Mouse (Mus musculus) T-helper 17 cell (primary cell): Measurements from ENCODE around the gene Cald1.

Source experiments
- in situ Hi-C, 2 experiments: fragments of 300-600 bp; cut with MboI, MseI; formaldehyde crosslinking; loops; 1 replicate in 1 of 2; 2 replicates in 1 of 2; pipeline ENCODE4 v1.15.1; 2025; ENCODE audit warnings: high pct_unique_total_duplicates in 2 of 2

Gene Cald1

DNA sequence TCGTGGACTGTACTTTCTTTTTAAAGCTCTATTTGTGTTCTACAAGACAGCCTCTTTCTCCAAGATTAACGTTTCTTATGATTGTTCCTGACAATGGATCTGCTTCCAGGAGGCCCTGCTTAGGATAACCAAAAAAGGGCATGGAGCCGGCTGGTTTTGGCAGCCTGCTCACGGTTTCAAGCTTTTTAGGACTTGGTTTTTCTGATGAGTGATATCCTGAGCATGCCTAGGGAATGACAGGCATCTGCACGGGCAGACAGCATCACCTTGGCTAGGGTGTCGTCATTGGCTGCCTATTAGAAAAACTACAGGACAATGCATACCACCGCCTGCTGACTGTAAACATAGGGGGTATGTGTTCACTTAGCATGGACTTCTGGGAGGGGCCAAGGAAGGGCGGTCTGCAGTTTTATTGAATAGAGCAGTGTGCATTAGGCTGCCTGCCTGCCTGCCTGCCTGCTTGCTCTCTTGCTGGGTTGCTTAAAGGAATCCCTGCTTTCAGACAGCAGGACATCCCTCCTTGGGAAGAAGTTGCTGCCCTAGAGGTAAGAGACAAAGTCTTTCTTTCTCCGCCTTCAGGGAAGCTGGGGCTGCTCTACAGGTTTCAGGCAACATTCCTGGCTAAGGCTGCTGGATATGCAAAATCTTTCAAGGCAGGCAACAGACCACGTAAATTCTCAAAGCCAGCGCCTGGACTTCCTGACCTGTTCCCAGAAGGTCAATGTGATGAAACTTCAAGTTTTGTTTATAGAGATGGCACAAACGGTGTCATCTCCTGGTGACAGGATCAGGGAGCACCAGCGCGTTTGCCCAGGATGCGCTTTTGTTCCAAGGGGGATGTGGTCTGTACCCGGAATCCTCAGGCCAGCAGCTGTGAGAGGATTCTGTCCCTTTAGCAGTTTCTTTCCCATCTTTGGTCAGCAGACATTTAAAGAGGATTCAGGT is at the start of gene Cald1:
TSS of gene Cald1 (plus strand) at position 380 of the 945 bp plus-strand sequence.
- in situ Hi-C loops, result no loop called here

DNA sequence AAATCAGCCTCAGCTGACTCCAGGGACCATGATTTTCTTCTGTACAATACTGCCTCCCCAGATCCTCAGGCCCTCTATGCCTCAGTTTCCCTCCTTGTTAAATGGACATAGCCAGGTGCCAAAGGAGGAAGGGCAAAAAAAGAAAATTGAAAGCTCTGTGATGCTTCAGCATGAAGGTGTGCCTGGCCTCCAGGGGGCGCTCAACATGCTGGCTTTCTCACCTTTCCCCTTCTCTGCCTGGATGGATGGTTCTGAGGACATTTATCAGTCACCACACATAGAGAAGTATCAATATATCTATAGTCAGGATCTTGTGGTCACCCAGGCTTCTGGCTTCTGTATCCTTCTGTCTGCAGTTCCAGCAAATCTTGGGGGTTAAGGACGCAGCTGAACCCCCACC is 49.3 kb upstream of the Cald1 start:
- in situ Hi-C loops, result loop anchor here (5.0 to 25.0 kb wide), 2 partner anchors 203 to 213 kb away; no protein-coding TSS in a partner anchor

DNA sequence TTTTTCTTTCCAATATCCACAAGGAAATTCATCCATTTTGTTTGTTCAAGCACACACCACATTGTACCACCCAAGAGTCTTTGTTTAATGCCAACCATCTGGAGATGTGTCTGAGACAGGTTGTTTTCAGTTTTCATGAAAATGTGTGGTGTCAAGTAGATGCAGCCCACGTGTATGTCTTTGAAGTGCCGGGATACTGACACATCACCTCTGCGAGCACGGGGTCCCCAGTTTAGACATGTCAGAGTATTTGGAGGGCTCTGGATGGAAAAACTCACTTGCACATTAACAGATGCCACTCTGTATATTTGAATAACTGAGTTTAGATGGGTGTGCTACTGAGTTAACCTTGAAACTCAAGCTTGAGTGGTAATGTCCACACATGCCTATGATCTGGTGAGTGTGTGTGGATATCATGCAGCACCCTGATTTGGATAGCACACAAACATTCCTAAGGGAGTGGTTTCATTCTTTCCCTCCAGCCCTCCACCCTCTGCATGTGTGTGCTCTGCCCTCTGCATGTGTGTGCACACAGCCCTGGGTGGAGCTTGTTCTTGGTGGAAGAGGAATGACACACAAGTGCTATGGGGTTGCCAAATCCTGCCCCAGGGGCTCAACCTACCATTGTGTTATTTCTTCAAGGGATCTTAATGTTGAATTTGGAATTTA is 45.7 kb upstream of the Cald1 start:
- in situ Hi-C loops, result no loop called here

DNA sequence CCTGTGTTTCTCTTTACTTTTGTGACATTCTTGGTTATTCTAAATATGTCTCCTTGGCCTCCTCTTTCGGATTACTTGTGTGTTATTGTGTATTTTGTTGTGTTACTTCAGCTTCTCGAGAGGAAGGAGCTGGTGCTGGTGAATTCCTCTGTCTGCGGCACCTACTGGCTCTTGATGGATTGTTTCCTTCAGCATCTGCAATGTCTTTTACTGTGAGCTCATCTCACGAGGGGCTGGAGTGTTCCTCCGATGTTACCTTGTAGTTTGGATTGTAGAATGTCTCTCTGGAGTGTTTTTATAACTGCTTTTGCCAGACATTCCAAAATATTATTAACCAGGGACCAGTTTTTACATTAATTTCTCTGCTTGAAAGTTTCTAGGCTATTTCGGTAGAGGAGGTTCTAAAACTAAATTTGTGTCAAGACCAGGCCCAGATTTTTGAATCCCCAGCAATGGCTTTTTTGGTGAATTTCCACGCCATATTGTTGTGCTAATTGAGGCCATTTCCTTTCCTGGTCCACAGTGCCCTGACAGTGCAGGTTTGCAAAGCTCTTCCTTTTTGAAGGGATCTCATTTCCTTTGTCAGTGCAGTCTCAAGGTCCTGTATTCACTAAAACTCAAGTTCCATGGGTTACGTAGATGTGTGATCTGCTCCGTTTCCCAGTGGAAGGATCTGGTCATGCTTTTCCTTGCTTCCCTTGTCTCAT is 43.9 kb upstream of the Cald1 start:
- in situ Hi-C loops, result no loop called here

DNA sequence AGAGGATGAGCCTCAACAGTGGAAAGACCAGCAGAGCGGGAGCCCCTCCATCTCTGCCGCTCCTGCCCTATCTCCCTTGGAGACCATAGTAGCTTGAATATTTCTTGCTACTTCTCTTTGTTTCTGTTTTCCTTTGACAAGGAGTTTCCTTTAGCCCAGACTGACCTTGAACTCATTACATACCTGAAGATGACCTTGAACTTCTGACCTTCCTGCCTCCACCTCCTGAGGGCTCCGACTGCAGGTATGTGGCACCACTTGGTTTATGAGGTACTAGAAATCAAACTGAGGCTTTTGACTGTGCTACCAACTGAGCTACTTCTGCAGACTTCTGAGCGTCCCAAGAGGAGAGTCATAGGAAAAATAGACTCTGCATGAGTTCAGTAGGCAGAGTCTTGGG is 38.8 kb upstream of the Cald1 start:
- in situ Hi-C loops, result no loop called here

DNA sequence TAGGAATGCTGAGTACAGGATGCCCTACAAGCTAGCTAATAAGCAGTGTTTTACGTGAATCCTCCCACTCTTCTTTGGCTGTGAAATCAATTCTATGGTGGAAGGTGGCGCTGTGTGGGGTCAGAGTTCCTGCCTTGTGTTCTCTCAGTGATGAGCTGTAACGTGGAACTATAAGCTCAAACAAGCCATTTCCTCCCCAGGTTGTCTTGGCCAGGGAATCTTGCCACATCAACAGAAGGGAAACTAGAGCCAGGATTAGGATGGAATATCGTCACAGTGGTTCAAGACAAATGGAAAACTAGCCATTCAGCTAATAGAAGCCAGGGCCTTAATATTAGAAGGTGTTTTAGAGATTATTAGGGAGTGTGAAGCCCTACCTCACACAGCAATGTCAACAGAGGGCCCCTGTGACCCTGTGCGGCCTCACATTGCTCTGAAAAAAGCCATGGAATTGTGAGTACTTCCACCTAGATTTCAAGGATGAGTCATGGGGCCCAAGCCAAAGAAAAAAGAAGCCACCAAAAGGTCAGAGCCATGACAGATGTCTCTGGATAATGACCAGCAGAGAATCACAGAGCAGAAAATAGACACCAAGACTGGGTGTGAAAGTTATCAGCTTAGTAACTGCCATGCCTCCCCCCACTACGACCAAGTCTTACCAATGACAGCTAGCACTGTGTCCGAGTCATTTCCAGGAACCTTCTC is 33.0 kb upstream of the Cald1 start:
- in situ Hi-C loops, result no loop called here

DNA sequence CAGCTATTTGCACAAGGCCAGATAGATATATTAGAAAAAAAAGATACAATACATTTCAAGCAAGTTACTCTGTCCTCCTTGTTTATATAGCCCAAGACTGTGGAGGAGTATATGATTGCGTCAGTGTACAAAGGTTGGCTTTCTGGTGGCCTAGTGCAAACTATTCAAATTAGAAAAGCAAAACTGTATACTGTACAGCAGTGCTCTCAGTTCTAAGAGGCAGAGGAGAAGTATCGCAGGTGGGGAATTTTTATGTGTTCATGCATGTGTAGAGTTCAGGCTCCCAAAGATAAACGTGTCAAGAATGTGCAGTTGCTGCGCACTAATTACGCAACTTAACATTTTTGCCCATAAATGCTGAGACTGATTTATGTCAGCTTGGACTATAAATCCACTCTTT is 31.0 kb upstream of the Cald1 start:
- in situ Hi-C loops, result no loop called here

DNA sequence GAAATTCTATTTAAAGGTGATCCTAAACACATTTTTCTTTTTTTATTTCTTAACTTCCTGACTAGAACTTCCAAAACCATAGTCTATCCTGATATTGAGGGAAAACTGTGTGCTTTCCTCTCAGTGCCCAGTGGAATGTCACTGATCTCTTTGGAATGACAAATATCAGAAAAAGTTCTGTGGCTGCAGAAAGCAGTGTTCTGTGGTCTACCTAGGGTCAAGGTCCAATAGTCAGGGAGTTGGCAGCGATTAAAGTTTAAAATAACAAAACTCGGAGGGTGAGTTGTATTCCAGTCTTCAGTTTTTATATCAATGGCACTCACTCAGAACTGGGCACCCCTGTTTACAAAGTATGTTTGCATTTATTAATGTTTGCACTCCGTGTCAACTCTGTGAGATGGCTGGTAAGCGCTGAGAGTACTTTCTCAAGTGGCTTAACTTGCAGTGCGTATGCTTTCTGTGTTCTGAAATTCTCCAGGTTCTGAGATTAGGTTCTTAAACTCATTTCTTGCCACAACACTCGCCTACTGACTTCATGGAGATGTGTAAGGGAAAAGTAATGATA is 18.7 kb upstream of the Cald1 start:
- in situ Hi-C loops, result loop anchor here in 1 of 2 experiments (5.0 kb wide), 1 partner anchor 88 kb away; no protein-coding TSS in a partner anchor

DNA sequence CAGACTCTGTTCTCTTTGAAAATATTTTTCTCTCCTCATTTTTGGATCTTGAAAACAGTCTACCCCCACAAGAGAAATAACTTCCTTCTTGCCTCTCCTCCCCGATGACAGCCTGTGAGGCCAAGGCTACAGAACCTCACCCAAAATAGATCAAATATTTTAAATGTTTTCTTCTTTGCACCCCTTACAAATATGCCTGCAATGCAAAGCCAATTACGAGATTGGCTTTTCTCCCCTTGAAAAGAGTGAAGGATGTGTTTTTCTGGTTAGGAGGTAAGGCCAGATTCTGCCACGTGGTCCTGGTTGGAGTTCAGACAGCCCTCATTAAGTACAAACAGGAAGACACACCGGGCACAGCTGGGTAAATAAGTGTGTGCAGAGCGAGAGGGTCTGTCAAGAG is 14.9 kb upstream of the Cald1 start:
- in situ Hi-C loops, result no loop called here

DNA sequence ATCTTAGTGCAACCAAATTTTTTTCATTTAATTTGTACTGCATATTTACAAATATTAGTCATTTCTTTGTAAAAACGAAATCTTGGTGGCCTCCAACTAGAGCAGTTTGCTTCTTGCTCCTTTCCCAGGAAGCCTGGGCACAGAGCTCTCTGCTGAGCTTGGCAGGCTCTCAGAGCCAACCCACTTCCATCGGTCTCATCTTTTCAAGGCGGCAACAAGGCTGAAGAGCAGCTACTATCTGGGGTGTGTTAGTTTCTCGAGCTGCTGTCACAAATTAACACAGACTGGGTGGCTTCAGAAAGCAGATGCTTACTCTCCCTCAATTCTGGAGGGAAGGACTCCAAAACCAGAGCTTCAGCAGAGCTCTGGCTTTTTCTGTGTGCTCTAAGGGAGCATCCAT is 10.2 kb upstream of the Cald1 start:
- in situ Hi-C loops, result no loop called here

DNA sequence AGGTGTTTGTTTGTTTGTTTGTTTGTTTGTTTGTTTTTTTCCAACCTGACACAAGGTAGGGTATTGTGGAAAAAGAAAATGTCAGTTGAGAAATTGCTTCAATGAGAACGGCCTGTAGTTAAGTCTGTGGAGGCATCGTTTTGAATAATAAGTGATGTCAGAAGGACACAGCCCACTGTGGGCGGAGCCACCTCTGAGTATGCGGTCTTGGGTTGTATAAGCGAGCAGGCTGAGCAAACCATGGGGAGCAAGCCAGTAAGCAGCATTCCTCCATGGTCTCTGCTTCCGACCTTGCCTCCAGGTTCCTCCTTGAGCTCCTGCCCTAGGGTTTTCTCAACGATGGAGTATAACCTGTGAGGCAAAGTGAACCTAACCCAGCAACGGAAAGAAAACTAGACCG is 7.6 kb upstream of the Cald1 start:
- in situ Hi-C loops, result no loop called here

DNA sequence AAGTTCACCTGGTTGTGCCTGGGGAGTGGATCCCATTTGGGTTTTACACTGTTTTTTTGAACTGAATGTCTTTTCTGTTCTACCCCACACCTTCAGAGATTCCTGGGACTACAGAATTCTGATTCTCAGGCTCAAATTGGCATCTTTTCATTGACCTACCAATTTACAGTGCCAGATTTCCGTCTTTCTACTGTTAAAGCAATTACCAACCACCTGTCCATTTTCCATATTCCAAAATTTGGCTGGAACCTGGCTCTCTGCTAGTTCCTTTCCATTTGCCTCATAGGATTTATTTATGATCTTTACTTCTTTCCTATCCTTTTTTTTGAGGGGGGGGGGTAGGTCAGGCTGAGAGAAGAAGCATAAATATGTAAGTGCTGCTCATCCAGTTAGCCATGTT is 4.9 kb upstream of the Cald1 start:
- in situ Hi-C loops, result no loop called here

DNA sequence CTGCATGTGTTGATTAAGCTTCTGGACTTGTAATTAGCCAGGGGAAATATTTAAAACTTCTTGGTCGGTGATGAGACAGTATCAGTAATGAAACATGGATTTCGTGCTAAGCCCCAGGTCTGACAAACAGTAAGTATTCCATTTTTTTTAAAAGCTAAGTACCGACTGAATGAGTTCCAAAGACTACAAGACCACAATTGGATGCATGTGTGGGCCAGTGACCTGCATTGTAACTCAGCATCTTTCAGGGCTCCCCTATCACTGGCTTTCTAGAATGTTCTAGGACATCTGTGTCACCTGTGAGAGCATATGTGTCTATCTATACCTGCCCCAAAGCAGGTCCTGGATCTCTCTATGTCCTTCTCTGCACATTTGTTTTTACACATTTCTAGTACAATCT is 984 bp upstream of the Cald1 start:
- in situ Hi-C loops, result no loop called here

DNA sequence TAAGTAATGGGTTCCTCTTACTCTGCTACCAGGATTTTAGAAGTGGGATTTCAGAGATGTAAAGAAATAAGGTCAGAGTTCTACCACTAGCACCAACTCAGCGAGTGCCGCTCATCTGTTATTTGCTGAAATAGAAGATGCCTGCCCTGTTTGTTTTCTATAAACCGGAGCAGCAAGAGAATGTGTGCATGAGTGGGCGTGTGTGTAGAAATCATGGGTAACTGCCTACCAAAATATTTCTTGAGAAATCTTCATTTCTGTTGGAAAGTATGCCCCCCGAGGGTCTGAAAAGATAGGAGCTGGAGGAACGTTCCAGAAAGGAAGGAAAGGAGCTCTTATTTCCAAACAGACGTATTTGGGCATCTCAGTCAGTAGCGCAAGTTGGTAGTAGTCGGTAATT is 871 bp downstream of the Cald1 start:
- in situ Hi-C loops, result no loop called here

DNA sequence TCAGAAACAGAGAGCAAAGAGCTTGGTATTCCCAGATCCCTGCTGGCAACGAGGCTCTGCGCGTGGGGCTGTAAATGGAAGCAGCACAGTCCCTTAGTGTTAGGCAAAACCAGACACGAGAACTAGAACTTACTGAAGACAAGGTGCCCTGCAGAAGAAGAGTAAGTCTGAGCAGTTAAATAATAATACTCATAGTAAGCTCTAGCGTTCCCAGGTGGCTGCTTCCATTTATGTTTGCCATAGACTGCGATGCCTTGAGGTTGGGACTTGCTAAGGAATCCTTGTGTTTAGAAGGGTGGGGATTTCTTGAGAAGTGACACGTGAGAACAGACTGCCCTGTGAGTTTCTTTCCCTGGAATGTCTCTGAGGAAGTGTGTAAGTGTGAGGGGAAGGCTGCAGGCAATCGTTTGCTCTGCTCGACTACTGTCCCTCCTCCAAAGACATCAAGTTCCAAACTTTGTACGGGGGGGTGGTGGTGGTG is 1.4 kb downstream of the Cald1 start:
- in situ Hi-C loops, result no loop called here

DNA sequence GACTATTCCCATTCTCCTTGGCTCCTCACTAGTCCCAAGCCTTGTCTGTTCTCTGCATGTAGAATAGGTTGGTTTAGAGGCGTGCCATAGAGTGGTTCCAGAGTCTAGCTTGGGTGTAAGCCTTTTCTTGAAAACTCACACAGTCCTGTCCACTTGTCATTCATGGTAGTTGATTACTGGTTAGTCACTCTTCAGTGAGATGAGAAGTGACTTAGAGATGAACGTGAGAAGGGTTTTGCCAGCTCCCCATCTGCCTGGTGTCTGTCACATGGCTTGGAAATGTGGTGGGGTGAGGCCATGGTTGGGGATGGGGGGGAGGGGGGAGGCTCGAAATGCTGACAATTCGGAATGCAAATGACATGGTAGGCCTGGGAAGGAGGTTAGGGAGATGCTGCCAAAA is 2.5 kb downstream of the Cald1 start:
- in situ Hi-C loops, result no loop called here

DNA sequence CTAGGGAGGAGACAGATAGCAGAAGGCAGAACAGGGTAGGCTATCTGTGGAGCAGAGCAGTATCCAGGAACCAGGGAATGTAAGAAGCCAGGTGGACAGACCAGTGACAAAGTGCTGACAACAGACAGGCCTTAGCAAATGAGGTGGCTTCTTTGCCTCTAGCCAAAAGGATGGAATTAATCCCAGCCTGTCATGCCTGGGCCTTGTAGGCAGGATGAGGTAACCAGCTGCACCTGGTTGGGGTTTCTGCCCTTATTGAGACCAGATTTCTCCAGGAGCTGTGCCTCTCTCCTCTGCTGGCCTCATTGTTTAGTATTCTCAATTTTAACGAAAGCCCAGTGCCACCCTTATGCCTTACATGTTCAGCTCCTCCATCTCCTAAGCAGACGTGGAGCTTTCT is 3.8 kb downstream of the Cald1 start:
- in situ Hi-C loops, result no loop called here

DNA sequence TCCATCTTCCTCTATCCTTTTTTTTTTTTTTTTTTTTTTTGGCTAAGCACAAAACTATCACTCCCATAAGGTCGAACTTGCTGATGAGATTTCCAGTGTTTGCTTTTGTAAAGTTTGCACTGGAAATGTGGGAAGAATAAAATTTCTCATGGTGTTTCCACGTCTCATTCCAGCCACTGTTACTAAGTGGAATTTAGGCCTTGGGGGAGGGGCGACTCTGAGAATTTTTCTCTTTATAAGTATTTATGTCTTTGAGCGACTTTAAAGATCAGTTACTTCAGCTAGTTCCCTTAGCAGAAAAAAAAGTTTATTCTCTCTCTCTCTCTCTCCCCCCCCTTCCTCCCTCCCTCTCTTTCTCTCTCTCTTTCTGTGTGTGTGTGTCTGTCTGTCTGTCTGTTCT is 8.1 kb downstream of the Cald1 start:
- in situ Hi-C loops, result no loop called here

DNA sequence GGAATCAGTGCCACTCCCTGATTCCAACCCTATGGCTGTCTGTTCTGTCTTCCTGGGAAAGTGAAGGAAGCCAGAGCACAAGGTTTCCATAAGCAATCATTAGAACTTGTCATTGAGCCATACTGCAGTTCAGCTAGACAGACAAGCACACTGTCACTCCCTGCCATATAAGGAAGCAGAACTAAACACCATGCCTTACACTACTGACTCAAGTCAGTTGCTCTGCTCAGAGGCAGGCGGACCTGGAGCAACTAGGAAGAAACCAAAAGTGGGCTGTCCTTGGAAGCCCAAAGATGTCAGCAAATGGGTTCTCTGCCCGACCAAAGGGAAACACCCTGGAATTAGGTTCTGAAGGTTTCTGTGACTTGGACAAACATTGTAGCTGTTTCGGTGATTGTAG is 10.3 kb downstream of the Cald1 start:
- in situ Hi-C loops, result no loop called here

DNA sequence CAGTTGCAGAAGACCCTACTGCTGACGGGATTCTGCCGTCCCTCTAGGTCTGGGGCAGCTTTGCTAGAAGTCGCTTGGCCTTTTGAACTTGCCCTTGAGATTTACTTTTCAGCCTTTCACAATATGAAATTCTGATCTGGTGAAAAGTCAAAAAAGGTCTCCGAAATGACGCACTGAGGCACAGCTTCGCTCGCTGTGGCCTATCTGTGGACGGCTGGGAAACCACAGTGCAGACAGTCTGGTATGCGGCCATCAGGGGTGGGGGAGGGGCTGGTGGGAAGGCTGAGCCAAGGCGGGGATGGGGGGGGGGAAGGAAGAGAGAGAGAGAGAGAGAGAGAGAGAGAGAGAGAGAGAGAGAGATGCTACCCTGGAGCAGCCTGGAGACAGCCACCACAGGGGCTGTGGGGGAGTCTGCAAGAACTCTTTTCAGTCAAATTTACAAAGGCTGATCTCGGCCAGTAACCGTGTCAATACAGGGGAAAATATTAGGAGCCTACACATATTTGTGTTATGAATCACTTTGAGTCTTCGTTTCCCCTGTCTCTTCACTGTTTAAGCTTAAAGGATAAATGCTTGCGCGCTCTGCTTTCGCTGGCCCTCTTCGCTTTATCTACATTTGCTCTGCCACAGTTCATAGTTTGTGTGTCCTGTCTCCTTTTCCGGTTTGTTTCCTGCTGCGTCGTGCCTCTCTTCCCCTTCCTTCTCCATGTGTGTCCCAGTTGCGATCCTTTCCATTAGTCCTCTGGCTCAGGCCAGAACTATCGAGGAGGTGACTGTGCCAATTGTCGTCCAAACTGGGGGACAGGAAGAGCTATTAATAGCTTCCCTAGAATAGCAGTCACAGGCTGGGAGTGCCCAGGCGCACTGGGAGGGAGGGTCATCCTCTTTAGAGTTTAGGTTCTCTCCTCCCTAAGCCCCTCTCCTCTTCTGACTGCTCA is 11.9 kb downstream of the Cald1 start:
- in situ Hi-C loops, result no loop called here
